Mouse (Mus musculus) hindbrain, postnatal 0 days (tissue): ENCODE measurements around the gene Slco4a1. TPM values are rescaled to one million over a fixed set of nuclear protein-coding genes. Genes with fewer than 3 reads are reported as not detected.

Source experiments
- ATAC-seq: fragments of 200-750 bp; cut with Nextera tagmentation; 2 replicates; pipeline ENCODE4 v1.8.0; 2017; ENCODE audit warnings: mild to moderate bottlenecking, moderate TSS enrichment, moderate library complexity
- DNase-seq: peaks from one replicate; pipeline ENCODE4 v3.0.0-alpha.2; 2015; ENCODE audit warnings: low spot score
- H3K27ac ChIP-seq: fragments of 300-500 bp; sonication (generic); 2 replicates; pipeline ENCODE4 v1.5.1; 2014; ENCODE audit warnings: mild to moderate bottlenecking
- H3K27me3 ChIP-seq: fragments of 300-500 bp; sonication (generic); 2 replicates; pipeline ENCODE4 v1.6.1; 2014; ENCODE audit warnings: low read length, mixed read lengths; ENCODE audit not compliant: insufficient read depth
- H3K36me3 ChIP-seq: fragments of 300-500 bp; sonication (generic); 2 replicates; pipeline ENCODE4 v1.6.1; 2014; ENCODE audit warnings: low read length, mixed read lengths; ENCODE audit not compliant: insufficient read depth
- H3K4me1 ChIP-seq: fragments of 300-500 bp; sonication (generic); 2 replicates; pipeline ENCODE4 v1.6.1; 2014; ENCODE audit warnings: antibody characterized with exemption, low read length, mixed read lengths; ENCODE audit not compliant: insufficient read depth
- H3K4me2 ChIP-seq: fragments of 300-500 bp; sonication (generic); 2 replicates; pipeline ENCODE4 v1.6.1; 2014; ENCODE audit warnings: low read depth, mild to moderate bottlenecking, low read length, moderate library complexity, mixed read lengths
- H3K4me3 ChIP-seq: fragments of 300-500 bp; sonication (generic); 2 replicates; pipeline ENCODE4 v1.5.1; 2014; ENCODE audit warnings: low read length
- H3K9ac ChIP-seq: fragments of 300-500 bp; sonication (generic); replicated peaks from 2 replicates; pipeline ENCODE4 v1.6.1; 2014; ENCODE audit warnings: mild to moderate bottlenecking, low read length, moderate library complexity, mixed read lengths
- H3K9me3 ChIP-seq: fragments of 300-500 bp; sonication (generic); 2 replicates; pipeline ENCODE4 v1.6.1; 2016; ENCODE audit warnings: low read length, mixed read lengths
- CTCF ChIP-seq: IDR thresholded peaks from 2 replicates; pipeline ENCODE4 v1.5.1; 2016; ENCODE audit warnings: antibody characterized with exemption, control low read depth, low read depth
- WGBS: fragments of 180-500 bp; shearing (Covaris S2); extraction: QIAGEN DNeasy Blood & Tissue Kit; methylation state at CpG from one replicate; pipeline ENCODE4 v1.1.7; 2014; 5-methylcytosine and 5-hydroxymethylcytosine counted together
- polyA plus RNA-seq: library from polyadenylated mRNA; unstranded; fragments of >200 nt; fragmentation: Nextera tagmentation; extraction: Ambion mirVana; gene quantifications from 2 replicates; pipeline ENCODE4 v1.2.1, GENCODE M21; 2015
- total RNA-seq: library from RNA; depleted of rRNA; stranded (reverse); fragments of >200 nt; gene quantifications from 2 replicates; pipeline ENCODE4 v1.2.3, GENCODE M21; 2014

Slco4a1 gene
- total and polyA plus RNA-seq, 2 experiments from 2014 or later = 2.0 to 5.4 TPM

DNA sequence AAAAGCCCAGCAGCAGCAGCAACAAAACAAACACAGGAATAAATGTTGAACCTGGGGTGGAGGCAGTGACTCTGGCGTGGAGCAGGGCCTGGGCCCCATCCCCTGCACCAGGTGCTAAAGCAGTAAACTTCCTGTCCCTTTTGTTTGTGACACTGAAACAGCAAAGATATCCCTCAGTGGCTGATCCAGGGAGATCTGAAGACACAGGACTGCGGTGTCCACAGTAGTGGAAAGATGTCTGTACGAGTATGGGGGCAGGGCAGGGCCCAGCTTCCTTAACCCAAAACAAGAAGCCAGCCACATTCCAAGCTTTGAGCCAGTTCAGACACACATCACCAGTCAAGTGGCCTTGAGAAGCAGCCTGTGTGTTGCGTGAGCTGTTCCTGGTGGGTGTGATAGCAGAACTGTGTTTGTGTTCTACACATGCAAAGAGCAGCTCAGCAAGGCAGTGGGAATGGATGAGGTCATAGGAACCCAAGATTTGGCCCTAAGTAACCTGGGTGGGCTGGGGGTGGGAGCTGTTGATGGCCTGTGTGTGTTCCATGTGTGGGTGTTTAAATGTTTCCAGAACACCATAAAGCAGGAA is 20.6 kb upstream of the Slco4a1 start:
- DNase-seq = no peak
- Histone ChIP-seq H3K4me3 (no peak overlapping the region), H3K4me1 (no peaks in the 10 kb centered on the region), H3K9me3 (no peaks in the 10 kb centered on the region), H3K36me3 (no peaks in the 10 kb centered on the region), H3K4me2 (no peak overlapping the region), H3K27ac (no peak overlapping the region), H3K9ac (no peak overlapping the region), H3K27me3 (no peaks in the 10 kb centered on the region)
- WGBS = 77% methylated on average over 4 of the region's 4 CpGs
- TF ChIP-seq CTCF = no peak
- no peak for ATAC-seq

DNA sequence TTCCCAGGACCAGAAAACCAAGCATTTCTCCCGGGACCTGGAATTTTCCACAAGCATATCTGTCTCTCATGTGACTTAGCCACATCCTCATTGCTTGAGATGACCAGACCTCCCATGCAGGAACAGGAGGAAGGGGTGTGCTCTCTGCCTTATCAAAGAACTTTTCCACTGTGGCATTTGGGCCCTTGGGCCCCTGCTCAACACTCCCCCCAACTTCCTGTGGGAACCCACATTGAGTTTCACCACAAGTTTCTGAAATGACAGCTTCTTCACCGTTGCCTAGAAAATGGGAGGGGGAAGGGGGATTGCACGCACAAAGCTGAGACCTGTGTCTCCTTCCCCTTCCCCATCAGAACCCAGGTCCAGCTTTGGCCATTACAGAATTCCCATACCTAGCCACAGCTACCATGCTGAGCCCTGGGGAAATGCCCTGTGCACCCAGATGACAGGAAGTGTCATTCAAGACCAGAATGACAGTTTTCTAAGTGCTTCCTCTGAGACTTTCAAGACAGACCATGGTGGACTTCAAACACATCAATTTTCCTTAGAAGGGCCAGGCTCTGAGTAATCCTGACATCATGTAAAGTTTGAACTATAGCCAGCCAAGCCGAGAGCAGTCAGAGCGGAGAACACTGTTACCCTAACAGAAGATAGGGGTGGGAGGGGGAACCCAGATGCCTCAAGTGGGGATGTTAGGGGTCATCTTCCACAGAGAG is 18.7 kb upstream of the Slco4a1 start:
- H3K9ac ChIP-seq = no peak overlapping the region
- WGBS = 85% methylated on average over 5 of the region's 5 CpGs
- H3K27me3 ChIP-seq = no peaks in the 10 kb centered on the region
- H3K4me3 ChIP-seq = no peak overlapping the region
- ATAC-seq (no peak), DNase-seq (no peak)
- TF ChIP-seq CTCF = no peak
- H3K27ac ChIP-seq = no peak overlapping the region
- no peaks in the 10 kb centered on the region for H3K9me3 ChIP-seq
- H3K36me3 ChIP-seq = no peaks in the 10 kb centered on the region
- no peaks in the 10 kb centered on the region for H3K4me1 ChIP-seq
- no peak overlapping the region for H3K4me2 ChIP-seq

DNA sequence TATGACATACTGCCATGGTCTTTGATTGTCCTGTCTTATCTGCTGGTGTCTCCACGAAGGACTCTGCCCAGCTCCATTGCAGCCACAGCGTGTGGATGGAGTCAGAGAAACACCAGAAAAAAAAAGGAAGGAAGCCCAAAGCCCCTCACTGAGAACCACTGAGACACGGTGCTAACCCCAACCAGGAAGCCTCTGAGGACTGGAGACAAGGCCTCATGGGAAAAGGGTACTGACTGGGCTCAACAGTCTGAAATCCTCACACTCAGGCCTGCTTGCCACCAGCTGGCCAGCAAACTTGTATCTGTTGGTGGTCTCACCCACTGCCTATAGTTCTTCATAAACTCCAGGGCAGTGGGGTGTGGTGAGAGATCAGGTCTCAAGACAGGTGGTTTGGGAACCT is 16.3 kb upstream of the Slco4a1 start:
- 84% methylated on average over 3 of the region's 3 CpGs for WGBS
- H3K27me3 ChIP-seq = no peaks in the 10 kb centered on the region
- DNase-seq (no peak), ATAC-seq (no peak)
- no peaks in the 10 kb centered on the region for H3K4me1 ChIP-seq
- H3K4me3 ChIP-seq = no peak overlapping the region
- no peak for TF ChIP-seq CTCF
- no peaks in the 10 kb centered on the region for H3K36me3 ChIP-seq
- no peak overlapping the region for H3K27ac ChIP-seq
- H3K9ac ChIP-seq = no peak overlapping the region
- no peaks in the 10 kb centered on the region for H3K9me3 ChIP-seq
- no peak overlapping the region for H3K4me2 ChIP-seq

DNA sequence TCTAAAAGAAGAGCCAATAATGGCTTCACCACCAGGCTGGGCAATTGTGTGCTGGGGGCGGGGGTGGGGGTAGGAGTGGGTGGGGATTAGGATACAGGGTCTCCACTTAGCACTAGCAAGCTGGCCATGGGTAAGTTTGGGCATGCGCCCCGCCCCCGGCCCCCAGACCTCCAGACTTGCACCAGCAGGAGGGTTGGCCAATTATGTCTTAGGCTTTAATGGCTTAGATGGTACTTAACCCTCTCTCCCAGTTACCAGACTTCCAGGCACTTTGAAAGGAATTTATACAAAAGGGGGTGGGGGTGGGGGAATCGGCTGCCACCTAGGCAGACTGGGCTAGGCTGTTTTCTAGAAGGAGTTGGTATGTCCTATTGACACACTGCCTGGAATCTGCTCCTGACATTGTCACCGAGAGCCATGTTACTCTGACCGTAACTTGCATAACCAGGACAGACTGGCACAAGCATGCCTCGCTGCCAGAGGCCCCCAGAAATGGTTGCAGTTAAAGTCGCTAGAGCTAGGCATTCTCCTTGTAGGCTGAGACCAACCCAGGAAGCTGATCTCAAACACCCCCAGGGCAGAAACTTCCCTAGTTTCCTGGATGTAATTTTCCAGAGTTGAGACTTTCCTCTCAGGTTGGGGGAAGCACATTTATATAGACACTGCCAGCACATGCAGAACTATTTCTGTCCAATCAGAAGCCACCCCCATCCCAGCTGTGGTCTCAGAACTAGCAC is 15.3 kb upstream of the Slco4a1 start:
- no peak overlapping the region for H3K9ac ChIP-seq
- no peak for TF ChIP-seq CTCF
- WGBS = 59% methylated on average over 9 of the region's 9 CpGs
- H3K4me2 ChIP-seq = no peak overlapping the region
- H3K27me3 ChIP-seq = no peaks in the 10 kb centered on the region
- no peaks in the 10 kb centered on the region for H3K36me3 ChIP-seq
- ATAC-seq = no peak
- no peak overlapping the region for H3K27ac ChIP-seq
- no peaks in the 10 kb centered on the region for H3K4me1 ChIP-seq
- no peak overlapping the region for H3K4me3 ChIP-seq
- no peak for DNase-seq
- no peaks in the 10 kb centered on the region for H3K9me3 ChIP-seq

DNA sequence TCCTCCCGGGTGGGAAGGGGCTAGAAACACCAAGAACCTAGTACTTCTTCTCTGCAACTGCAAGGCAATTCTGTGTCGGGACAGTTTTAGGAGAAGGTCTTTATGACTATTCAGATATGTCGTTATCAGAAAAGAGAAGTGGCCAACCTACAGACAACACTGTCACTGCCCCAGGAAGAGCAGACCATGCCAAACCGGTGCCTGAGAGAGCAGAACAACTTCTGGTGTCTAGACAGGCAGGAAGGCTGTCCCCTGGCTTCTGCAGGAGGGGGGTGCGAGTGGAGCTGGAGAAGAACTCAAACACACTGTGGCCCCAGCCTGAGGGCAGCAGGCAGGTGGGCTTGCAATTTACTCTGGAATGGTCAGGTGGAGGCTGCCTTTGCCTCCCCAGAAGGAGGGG is 14.0 kb upstream of the Slco4a1 start:
- Histone ChIP-seq H3K36me3 (no peaks in the 10 kb centered on the region), H3K9ac (no peak overlapping the region), H3K4me2 (no peak overlapping the region), H3K27ac (no peak overlapping the region), H3K4me3 (no peak overlapping the region), H3K27me3 (no peaks in the 10 kb centered on the region), H3K9me3 (no peaks in the 10 kb centered on the region), H3K4me1 (no peaks in the 10 kb centered on the region)
- 82% methylated on average over 5 of the region's 5 CpGs for WGBS
- ATAC-seq (no peak), DNase-seq (no peak)
- no peak for TF ChIP-seq CTCF

DNA sequence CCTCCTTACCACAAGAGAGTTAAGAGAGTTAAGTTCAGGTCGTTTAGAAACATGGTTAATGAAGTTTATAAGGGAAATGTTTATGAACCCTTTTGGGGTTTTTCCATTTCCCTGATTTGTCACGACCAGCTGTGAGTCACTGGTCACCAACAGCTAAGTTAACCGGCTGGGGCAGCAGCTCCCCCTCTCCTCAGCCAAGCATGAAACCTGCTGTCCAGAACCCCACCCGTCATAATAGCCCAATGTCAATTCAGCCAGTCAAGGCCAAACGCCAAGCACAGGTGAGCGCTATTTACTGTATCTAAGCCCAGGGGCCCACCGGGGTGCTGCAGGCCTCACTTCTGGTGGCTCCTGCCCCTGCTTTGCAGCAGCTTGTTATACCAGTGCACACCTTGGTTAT is 12.2 kb upstream of the Slco4a1 start:
- Histone ChIP-seq H3K27me3 (no peaks in the 10 kb centered on the region), H3K4me3 (no peak overlapping the region), H3K4me1 (no peaks in the 10 kb centered on the region), H3K9me3 (no peaks in the 10 kb centered on the region), H3K27ac (no peak overlapping the region), H3K9ac (no peak overlapping the region), H3K4me2 (no peak overlapping the region), H3K36me3 (no peaks in the 10 kb centered on the region)
- 71% methylated on average over 7 of the region's 7 CpGs for WGBS
- DNase-seq (no peak), ATAC-seq (no peak)
- TF ChIP-seq CTCF = no peak
